Mouse (Mus musculus) kidney, adult 18-20 months (tissue): Measurements from ENCODE around the gene Aldh18a1.
"Not testable (repeated sequence)": the region's sequence is repeated elsewhere in the genome, so short reads cannot be mapped to it uniquely, and the experiment has no call there.

Source experiments
- DNase-seq: peaks from one replicate; pipeline ENCODE4 v3.0.0; 2021

The Aldh18a1 gene

GRCm38 (mm10) chr19:40588293-40588654, at the start of gene Aldh18a1:
TSS of gene Aldh18a1 (minus strand) at chr19:40588463.
- DNase-seq: peak; percentile 87

- DNase-seq: no peak
Observed at GRCm38 (mm10) chr19:40637601-40638000, 49.3 kb upstream of the Aldh18a1 start.

- DNase-seq: peak; percentile 42
Observed at GRCm38 (mm10) chr19:40637091-40637490, 48.8 kb upstream of the Aldh18a1 start.

DNA sequence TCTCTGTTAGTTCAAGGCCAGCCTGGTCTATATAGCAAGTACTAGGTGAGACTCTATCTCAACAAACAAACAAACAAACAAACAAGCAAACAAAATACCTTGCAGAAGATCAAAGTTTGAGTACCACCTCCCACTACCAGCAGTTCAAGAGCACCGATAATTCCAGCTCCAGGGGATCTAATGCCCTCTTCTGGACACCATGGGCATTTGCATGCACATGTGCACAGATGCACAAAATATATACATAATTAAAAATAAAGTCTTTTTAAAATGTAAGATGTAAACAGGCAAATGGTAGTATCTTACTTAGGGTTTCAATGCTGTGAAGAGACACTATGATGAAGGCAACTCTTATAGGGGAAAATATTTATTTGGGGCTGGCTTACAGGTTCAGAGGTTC, 44.9 kb upstream of the Aldh18a1 start:
- no peak for DNase-seq

GRCm38 (mm10) chr19:40632668-40633067, 44.4 kb upstream of the Aldh18a1 start:
- no peak for DNase-seq

GRCm38 (mm10) chr19:40632193-40632592, 43.9 kb upstream of the Aldh18a1 start:
- no peak for DNase-seq

DNA sequence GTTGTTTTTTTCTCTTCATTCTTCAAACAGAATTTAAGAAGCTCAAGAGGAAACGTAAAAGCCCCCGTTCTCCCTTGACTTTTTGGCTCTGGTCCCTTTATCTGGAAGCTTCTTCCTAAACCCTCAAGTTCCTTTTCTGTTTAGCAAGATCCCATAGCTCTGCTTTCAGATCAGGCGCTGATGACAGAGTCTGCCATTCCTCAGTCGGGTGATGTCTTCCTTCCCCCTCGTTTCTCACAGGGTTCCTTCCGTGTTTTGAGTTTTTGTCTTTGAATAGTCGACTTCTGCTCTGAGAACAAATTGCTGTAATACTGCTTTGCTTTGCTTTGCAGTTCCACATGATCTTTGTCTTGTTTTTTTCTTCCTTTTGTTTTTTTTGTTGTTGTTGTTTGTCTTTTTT, 42.3 kb upstream of the Aldh18a1 start:
- DNase-seq: no peak

DNA sequence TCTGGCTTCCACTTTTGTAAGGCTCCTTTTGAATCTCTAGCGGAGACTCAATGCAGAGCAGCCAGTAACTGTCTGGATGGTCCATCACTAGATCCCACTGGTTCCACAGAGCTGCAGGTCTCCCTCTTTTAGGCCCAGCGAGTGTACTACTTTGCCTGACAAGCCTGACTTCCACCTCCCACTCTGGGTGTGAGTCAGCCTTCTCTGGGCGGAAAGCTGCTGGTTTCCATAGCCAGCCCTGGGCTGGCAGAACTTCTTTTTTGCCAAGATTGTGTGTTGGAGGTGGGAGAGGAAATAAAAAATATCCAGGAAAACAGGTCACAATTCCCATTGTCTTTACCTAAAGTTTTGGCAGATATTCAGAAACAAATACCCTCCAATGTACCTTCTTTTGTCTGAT, 41.8 kb upstream of the Aldh18a1 start:
- DNase-seq: no peak

DNA sequence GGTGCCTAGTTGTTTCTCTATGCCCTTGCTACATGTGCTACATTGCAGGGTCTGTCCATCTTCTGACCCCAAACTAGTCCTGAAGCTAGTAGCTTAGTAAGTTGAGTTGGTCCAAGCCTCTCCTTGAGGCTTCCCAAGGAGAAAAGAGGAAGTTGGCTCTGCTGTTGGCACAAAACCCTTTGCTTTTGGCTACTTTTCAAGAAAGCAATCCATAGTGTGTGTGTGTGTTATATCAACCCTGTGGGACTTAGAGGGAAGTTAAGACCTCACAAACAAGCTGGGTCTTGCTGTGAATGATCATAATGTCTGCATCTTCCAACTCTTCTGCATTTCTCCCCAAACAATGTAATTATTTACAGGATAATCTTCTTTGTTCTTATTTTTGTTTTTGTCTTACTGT, 40.7 kb upstream of the Aldh18a1 start:
- DNase-seq: no peak

DNA sequence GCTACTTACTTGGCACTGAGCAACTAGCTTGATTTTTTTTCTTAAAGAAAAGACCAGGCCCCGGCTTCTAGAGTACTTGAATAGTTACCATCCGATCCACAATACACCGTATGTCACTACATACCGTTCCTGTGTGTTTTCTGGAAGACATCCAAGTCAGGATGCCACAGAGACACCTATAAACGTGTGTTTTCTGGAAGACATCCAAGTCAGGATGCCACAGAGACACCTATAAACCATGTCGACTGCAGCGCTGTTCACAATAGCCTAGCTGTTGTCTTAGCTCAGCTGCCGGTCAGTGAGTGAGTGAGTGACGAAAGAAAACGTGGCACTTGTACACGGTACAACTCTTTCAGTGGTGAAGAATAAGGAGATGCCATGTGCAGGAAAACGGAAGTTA, 37.7 kb upstream of the Aldh18a1 start:
- no peak for DNase-seq

DNA sequence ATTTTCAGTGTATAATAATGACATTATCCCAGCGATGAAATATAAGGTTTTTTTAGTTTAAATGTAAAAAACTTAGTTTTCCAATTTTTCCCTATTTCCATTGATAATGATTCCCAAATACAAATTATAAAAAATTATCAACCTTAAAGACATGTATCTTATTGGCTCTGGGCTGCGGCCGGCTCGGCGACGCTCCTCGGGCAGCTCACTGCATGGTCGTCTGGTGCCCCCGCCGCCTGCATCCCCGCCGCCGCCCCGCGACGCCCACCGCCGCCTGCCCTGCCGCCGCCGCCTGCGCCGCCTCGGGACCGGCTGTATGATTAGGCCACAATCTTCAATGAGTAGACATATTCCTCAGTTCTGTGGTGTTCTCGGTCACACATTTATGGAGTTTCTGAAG, 33.4 kb upstream of the Aldh18a1 start:
- not testable (repeated sequence) for DNase-seq

DNA sequence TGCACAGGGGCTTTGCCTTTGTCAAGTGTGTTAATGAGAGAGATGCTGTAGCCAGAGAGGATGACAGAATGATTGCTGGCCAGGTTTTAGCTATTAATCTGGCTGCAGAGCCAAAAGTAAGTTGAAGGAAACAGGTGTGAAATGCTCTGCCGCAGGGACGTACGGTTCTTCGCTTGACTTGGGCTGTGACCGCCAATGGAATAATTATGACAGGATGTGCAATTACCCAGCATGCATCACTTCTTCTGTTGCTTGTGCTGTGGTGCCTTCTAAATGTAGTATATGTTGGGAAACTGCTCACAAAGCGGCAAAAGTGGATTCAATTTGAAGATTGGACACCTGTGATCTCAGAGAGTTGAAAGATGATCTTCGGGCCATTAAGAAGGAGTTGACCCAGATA, 27.8 kb upstream of the Aldh18a1 start:
- no peak for DNase-seq

DNA sequence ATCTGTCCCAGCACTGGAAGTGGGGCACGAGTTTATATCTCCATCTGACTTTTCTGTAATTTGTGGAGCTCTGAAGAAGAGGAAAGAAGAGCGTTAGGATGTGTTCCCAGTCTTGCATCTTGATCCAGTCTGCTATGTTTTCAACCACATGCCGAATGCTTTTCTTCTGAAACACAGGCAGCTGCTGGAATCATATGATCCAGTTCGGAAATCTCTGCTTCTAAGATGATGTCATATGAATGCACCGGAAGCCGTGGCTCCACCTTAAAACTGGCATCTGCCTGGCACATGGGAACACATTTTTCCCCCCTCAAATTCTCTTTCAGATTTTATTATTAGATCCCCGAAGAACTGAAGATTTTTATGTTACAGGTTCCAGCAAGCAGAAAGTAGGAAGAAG, 26.5 kb upstream of the Aldh18a1 start:
- DNase-seq: no peak

DNA sequence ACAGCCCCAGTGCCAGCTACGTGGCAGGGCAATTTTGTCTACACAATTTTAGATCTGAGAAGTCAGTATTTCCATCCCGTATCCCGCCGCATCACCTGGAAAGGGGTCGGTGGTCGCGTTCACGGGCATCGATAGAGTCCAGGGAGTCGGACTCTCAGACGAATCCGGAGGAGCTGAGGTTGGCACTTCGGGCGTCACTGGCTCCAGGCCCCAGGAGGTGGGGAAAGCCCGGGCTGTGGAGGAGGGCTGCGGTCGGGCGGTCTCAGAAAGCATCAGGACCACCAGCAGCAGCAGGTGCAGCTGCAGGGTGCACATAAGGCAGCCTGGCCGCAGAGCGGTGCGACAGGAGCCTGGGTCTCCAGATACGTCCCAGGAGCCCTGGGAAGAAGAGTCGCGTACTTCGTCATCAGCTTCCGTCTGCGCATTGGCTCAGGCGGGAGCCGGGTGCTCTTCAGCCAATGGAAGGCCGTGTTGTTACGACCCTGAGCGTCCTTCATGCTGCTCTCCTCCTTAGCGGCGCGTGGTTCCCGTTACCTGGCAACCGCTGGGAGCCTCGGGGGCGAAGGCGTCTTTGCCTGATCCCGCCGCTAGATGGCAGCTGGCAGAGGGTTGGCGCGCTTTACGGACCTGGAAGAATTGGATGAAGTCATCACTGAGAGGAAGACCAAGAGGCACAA, 23.7 kb upstream of the Aldh18a1 start, which contains the start of the genes Tctn3 and Entpd1:
Gene Tctn3 (minus strand): TSS at position 404 of the 677 bp plus-strand sequence.
Gene Entpd1 (plus strand): TSS at position 537 of the 677 bp plus-strand sequence.
- DNase-seq: peak; percentile 93

- DNase-seq: no peak
Observed at GRCm38 (mm10) chr19:40607676-40608075, 19.4 kb upstream of the Aldh18a1 start.

- no peak for DNase-seq
Observed at GRCm38 (mm10) chr19:40605189-40605588, 16.9 kb upstream of the Aldh18a1 start.

DNA sequence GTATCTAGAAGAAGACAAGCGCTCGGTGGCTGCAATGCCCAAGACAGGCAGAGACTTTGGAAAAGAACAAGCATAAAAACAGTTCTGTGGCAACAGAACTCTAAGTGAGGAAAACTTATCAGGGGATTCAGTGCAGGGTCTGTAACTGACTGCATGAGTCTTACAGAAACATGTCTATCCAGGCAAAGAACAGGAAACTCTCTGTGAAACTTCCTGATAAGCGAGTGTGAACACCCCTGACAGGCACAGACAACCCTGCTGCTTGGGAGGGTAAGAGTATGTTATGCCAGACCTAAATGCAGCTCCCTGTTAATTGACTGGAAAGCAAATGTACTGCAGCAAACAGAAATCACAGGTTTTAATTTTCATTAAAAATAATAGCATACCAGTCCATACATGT, 13.6 kb upstream of the Aldh18a1 start:
- DNase-seq: no peak

DNA sequence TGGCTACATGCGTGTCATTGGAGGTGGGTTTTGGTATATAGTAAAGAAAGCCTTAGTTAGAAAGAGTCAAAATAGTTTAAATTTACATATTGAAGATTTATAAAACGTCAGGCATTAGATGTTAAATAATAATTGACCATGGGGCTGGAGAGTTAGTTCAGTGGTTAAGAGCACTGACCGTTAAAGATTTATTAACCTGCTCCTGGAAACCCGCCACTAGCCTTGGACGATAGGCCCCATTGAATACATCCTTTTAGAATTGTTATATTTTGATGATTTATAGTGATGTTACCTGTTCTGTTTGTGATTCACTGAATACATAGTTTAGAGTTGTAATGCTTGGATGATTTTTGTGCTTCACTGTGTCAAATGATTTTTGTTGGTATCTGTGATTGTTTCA, 12.6 kb upstream of the Aldh18a1 start:
- DNase-seq: not testable (repeated sequence)

DNA sequence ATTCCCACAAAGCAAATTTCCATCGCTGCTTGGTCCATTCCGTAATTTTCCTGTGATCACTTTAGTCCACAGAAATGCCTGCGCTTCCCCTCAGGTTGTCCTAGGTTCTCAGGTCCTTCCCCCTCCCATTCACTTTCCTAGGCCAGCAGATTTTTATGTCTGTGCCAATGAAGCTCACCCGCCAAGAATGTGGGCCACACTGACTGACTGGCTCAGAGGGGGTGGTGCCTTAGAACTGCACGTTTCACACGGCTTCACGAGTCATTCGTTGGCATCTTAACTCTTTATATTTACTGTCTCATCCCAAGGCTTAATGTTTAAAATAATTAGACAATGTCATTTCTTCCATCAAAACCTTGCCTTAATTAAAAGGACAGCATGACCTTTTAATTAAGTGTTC, 7.6 kb upstream of the Aldh18a1 start:
- no peak for DNase-seq

DNA sequence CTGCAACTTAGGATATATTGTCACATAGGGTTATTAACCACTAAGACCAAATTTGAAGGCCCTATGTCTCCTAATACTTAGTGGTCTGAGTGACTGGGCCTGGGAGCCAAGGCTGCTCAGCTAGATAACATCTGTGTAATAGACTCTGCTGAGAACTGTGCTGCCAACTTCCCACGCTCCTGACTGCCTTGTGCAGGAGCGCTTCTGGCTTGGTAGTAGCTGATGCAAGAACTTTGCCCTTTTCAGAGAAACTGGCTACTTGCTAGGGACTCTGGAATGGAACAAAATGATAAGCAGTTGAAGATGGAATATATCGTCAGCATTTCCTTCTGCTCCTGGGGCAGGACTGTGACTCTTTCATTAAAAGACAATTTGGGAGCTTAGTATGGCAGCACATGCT, 7.0 kb upstream of the Aldh18a1 start:
- no peak for DNase-seq

- DNase-seq: no peak
Observed at GRCm38 (mm10) chr19:40589530-40589880, 1.2 kb upstream of the Aldh18a1 start.

DNA sequence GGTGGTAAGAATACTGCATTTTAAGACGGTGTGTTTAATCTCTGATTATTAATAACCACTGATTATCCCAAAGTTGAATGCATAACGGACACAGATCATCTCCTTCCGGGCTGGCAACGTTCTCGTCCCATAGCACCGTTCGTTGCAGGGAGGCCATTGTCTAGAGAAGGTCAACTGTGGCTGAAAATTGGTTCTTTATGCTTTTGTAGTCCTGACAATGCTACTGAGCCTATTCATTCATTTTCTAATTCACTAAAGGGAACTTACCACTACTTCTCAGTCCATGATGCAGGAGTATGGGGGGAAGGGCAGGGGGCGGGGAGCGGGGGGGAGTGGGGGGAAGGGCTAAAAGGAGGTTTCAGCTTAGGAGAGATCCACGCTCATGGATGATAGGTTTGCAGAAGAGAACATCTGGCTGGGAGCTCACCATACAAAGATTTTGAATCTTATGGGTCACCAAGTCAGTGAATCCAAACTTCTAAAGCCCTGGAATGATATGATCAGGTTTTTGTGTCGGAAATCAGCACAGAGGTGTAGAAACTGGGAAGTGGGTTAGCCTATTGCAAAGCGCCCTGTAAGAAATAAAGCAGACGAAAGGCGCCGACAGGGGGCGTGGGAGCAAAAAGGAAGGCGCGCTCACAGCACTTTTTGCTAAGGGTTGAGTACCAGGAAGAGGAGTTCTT, 725 bp upstream of the Aldh18a1 start:
- peak; percentile 90 for DNase-seq

DNA sequence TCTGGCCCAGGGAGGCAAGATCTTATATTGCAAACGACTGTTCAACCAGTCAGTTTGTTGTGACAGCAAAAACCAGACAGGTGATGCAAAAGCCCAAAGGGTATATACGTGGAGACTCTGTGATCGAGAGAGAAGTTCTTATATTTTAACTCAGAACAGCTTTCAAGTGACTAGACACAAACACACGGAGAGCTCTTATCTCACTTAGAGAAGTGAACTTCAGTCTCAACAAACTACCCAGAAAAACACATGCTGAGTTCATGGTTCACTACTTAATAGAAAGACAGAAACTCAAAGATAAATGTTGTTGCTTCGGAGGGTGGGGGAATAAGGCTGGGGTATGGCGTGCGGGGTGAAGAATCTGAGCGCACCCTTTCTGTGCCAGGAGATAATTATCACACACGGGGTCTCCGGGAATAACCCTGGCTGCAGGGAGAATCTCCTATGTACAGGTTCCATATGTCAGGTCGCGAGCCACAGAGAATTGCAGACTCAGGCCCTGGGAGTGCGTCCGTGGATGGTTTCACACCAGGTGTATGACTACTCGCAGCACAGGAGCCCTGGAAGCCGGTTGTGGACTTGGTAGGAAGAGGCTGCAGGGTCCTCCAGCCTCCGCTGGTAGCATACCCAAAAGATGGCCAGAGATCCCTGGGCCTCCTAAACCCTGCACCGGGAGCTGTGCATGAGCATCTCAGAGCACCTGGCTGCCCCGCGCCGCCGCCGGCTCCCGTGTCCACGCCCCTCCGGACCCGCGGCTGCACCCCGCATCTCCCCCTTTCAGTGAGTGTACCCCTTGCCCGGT, 571 bp downstream of the Aldh18a1 start:
- no peak for DNase-seq

- no peak for DNase-seq
Observed at GRCm38 (mm10) chr19:40586908-40587307, 1.4 kb downstream of the Aldh18a1 start.
